Mouse (Mus musculus) small intestine, adult 2 months (tissue): Measurements from ENCODE around the gene Tspyl1. TPM values are rescaled to one million over a fixed set of nuclear protein-coding genes. Genes with fewer than 3 reads are reported as not detected.
"Not testable (repeated sequence)": the region's sequence is repeated elsewhere in the genome, so short reads cannot be mapped to it uniquely, and the experiment has no call there.

Experiments
- H3K27ac ChIP-seq: fragments of 200-500 bp; 2 replicates; pipeline ENCODE4 v1.5.1; 2012; ENCODE audit warnings: low read depth, low read length, control low read depth, inconsistent platforms; ENCODE audit not compliant: insufficient read depth
- H3K27me3 ChIP-seq: fragments of 200-500 bp; 2 replicates; pipeline ENCODE4 v1.6.1; 2012; ENCODE audit warnings: mild to moderate bottlenecking, moderate library complexity, low read length, inconsistent platforms; ENCODE audit not compliant: control insufficient read depth, insufficient read depth
- H3K36me3 ChIP-seq: fragments of 200-500 bp; 2 replicates; pipeline ENCODE4 v1.6.1; 2012; ENCODE audit warnings: mild to moderate bottlenecking, low read length, control low read depth, inconsistent platforms; ENCODE audit not compliant: control insufficient read depth, insufficient read depth
- H3K4me1 ChIP-seq: fragments of 200-500 bp; 2 replicates; pipeline ENCODE4 v1.6.1; 2012; ENCODE audit warnings: low read length, inconsistent platforms, mixed read lengths; ENCODE audit not compliant: control insufficient read depth, insufficient read depth, insufficient read length
- H3K4me3 ChIP-seq: fragments of 200-500 bp; 2 replicates; pipeline ENCODE4 v1.5.1; 2012; ENCODE audit warnings: low read depth, mild to moderate bottlenecking, control low read depth, inconsistent platforms, low read length, moderate library complexity
- CTCF ChIP-seq: fragments of 200-500 bp; IDR thresholded peaks from 2 replicates; pipeline ENCODE4 v1.5.1; 2012; ENCODE audit warnings: low read depth, mild to moderate bottlenecking, control low read depth, inconsistent platforms, low read length, moderate library complexity, mixed read lengths; ENCODE audit not compliant: insufficient replicate concordance, insufficient read length; ENCODE audit errors: extremely low read depth
- POLR2A ChIP-seq: fragments of 200-500 bp; IDR thresholded peaks from 2 replicates; pipeline ENCODE4 v1.6.1; 2012; ENCODE audit warnings: low read depth, mild to moderate bottlenecking, control low read depth, inconsistent platforms, low read length, moderate library complexity
- WGBS: fragments of 180-500 bp; shearing (Covaris S2); methylation state at CpG from one replicate; pipeline ENCODE4 v1.1.7; 2018; 5-methylcytosine and 5-hydroxymethylcytosine counted together
- polyA plus RNA-seq: library from polyadenylated mRNA; depleted of rRNA; stranded (reverse); fragments of >200 nt; gene quantifications from 2 replicates; pipeline ENCODE4 v1.2.3, GENCODE M21; 2012

Tspyl1 gene
- polyA plus RNA-seq, 1 experiment: 16.6 TPM

GRCm38 (mm10) chr10:34246106-34246505 is 35.9 kb upstream of the Tspyl1 start:
- Histone ChIP-seq H3K27ac (no peak overlapping the region), H3K4me3 (no peak overlapping the region), H3K27me3 (no peaks in the 10 kb centered on the region), H3K4me1 (no peaks in the 10 kb centered on the region), H3K36me3 (no peaks in the 10 kb centered on the region)
- 52% methylated on average over 2 of the region's 2 CpGs for WGBS
- TF ChIP-seq CTCF (no peak), POLR2A (no peak)

DNA sequence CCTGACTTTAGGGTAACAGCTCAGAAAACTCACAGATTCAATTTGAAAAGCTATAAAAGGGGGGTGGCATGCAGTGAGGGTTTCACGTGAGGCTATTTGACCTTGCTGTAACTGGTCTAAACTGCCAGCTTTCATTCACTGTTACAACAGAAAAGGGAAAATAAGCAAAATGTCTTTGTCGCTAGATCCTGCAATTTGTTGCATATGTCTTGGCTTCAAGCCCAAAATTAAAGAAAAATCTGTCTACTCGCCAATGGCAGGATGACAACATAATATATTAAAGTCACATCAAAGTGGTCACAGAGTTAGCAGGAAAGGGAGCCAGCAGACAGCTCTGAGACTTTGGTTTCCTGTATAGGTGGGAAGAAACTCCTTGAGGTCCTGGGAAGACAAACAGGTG is 34.2 kb upstream of the Tspyl1 start:
- Histone ChIP-seq H3K27me3 (no peaks in the 10 kb centered on the region), H3K4me1 (no peaks in the 10 kb centered on the region), H3K4me3 (no peak overlapping the region), H3K36me3 (no peaks in the 10 kb centered on the region), H3K27ac (no peak overlapping the region)
- WGBS: 38% methylated on average over 3 of the region's 3 CpGs
- no peak for TF ChIP-seq CTCF
- TF ChIP-seq POLR2A: no peak

- Histone ChIP-seq H3K36me3 (no peaks in the 10 kb centered on the region), H3K27me3 (no peaks in the 10 kb centered on the region), H3K27ac (no peak overlapping the region), H3K4me1 (no peaks in the 10 kb centered on the region), H3K4me3 (no peak overlapping the region)
- TF ChIP-seq CTCF: no peak
- TF ChIP-seq POLR2A: no peak
- WGBS: 54% methylated on average over 2 of the region's 2 CpGs
Measured at GRCm38 (mm10) chr10:34249594-34249993, 32.4 kb upstream of the Tspyl1 start.

DNA sequence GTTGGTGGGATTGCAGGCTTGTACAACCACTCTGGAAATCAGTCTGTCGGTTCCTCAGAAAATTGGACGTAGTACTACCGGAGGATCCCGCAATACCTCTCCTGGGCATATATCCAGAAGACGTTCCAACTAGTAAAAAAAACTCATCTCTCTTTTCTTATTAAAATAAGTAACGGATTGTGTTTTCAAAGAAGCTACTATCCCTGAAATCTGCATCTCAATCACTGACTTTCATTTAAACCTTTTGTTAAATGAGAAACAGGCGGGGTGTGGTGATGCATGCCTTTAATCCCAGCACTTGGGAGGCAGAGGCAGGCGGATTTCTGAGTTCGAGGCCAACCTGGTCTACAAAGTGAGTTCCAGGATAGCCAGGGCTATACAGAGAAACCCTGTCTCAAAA is 29.2 kb upstream of the Tspyl1 start:
- not testable (repeated sequence) for H3K27ac ChIP-seq, H3K4me1 ChIP-seq, H3K27me3 ChIP-seq, H3K4me3 ChIP-seq, H3K36me3 ChIP-seq
- 92% methylated on average over 9 of the region's 9 CpGs for WGBS

DNA sequence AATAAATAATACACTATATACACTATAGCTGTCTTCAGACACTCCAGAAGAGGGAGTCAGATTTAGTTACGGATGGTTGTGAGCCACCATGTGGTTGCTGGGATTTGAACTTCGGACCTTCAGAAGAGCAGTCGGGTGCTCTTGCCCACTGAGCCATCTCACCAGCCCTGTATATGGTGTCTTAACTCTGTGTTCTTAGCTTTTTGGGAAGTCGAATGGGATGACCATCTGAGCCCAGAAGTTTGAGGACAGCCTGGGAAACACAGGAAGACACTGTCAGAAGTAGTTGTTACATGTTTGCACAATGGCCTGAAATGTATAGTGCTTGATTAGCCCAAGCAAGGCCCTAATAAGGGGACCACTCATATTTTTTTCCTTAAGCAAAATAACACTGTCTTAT is 16.9 kb upstream of the Tspyl1 start:
- no peak overlapping the region for H3K4me3 ChIP-seq
- H3K27ac ChIP-seq: no peak overlapping the region
- 82% methylated on average over 4 of the region's 4 CpGs for WGBS
- no peaks in the 10 kb centered on the region for H3K36me3 ChIP-seq
- H3K27me3 ChIP-seq: no peaks in the 10 kb centered on the region
- TF ChIP-seq POLR2A (no peak), CTCF (no peak)
- no peaks in the 10 kb centered on the region for H3K4me1 ChIP-seq

GRCm38 (mm10) chr10:34267312-34268070 is 14.5 kb upstream of the Tspyl1 start:
- Histone ChIP-seq H3K4me3 (no peak overlapping the region), H3K36me3 (no peaks in the 10 kb centered on the region), H3K4me1 (no peaks in the 10 kb centered on the region), H3K27me3 (no peaks in the 10 kb centered on the region), H3K27ac (no peak overlapping the region)
- TF ChIP-seq POLR2A: no peak
- no peak for TF ChIP-seq CTCF
- 29% methylated on average over 5 of the region's 5 CpGs for WGBS

DNA sequence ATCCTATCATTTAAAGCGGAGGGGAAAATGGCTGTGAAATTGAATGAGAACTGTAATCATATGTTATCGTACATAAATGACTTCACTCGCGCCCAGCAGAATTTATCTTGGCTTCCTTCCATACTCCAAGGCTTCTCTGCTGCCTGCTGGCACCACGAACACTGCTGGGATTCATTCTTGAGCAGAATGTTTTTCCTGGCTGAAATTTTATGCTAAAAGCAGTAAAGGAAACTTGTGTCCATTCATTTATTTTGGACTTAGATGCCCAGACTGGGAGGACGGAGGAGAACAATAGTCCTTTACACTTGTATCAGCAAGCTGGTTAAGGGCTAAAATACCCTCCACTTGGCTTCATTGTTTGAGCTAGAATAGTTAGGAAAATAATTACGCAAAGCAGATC is 10.3 kb upstream of the Tspyl1 start:
- Histone ChIP-seq H3K27me3 (no peaks in the 10 kb centered on the region), H3K27ac (no peak overlapping the region), H3K4me3 (no peak overlapping the region), H3K36me3 (no peaks in the 10 kb centered on the region), H3K4me1 (no peaks in the 10 kb centered on the region)
- TF ChIP-seq CTCF (no peak), POLR2A (no peak)
- WGBS: 35% methylated on average over 7 of the region's 7 CpGs
